Mouse (Mus musculus): ENCODE data around the gene Ndufs6. TPM values are rescaled to one million over a fixed set of nuclear protein-coding genes. Genes with fewer than 3 reads are reported as not detected.

Ndufs6 gene
- total and polyA plus RNA-seq, 2 experiments from 2014 or later: 117 to 423 TPM

DNA sequence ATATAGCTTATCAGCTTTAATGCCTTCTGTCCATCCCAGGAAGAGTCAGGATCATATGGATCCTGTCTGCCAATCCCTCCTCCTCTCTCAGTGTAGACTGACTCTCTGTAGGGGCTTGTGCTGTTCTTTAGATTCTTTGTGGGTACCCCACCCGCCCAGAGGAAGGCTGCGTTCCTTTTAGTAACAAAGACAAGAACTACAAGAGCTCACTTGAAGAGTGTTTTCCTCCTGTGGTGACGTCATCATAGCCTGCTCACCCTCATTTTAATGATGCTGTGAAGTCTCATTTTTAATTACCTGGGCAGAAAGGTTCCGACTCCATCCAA, 22.3 kb downstream of the Ndufs6 start:
- no peak overlapping the region for H3K9ac ChIP-seq
- H3K36me3 ChIP-seq (ENCODE audit: insufficient read depth): no peaks in the 10 kb centered on the region
- no peak for TF ChIP-seq CTCF (IDR thresholded peaks at IDR 0.05; ENCODE audit: low read depth)
- H3K4me1 ChIP-seq (ENCODE audit: insufficient read depth): no peaks in the 10 kb centered on the region
- H3K27me3 ChIP-seq (ENCODE audit: insufficient read depth, low read length): no peaks in the 10 kb centered on the region
- no peaks in the 10 kb centered on the region for H3K9me3 ChIP-seq (ENCODE audit: low read length)
- ATAC-seq (0 out of 2 replicates have a peak, but pooled peaks have one; percentile 30), DNase-seq (no peak)
- no peak overlapping the region for H3K4me2 ChIP-seq (ENCODE audit: low read depth)
- WGBS: 24% methylated on average over 4 of the region's 4 CpGs
- H3K27ac ChIP-seq (ENCODE audit: low read depth, low read length): no peak overlapping the region
- no peak overlapping the region for H3K4me3 ChIP-seq (ENCODE audit: low read depth, low read length)

DNA sequence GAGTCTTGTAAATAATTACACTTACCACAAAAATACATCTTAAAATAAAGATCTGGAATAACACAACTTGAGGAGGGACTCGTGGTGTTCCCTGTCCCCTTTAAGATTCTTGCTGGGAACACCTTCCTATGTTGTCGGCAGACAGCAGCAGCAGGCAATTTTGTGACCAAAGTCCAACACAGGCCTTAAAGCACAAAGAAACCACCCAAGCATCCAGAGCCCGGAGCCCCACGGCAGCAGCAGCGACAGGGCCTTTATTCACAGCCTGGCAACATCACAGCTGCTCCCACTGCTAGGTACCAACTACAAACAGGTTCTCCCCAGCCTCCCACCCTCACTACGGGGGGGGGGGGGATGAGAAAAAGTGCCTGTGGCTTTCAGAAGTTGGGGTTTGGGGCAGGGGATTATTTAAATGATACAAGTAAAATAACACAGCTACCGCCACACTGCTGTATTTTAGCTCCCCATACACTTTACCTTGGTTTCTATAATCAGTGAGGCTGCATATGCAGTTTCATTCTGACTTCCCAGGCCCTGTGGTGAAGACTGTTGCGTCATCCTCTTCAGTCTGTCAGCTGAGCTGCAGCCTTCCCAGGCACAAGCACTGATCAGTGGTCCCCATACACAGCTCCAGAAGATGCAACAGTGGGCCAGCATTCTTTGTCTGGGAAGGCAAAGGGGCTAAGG, 22.8 kb downstream of the Ndufs6 start:
- no peak overlapping the region for H3K27ac ChIP-seq (ENCODE audit: low read depth, low read length)
- H3K9ac ChIP-seq: no peak overlapping the region
- 18% methylated on average over 8 of the region's 8 CpGs for WGBS
- no peak overlapping the region for H3K4me3 ChIP-seq (ENCODE audit: low read depth, low read length)
- TF ChIP-seq CTCF (IDR thresholded peaks at IDR 0.05; ENCODE audit: low read depth): no peak
- no peak overlapping the region for H3K4me2 ChIP-seq (ENCODE audit: low read depth)
- H3K36me3 ChIP-seq (ENCODE audit: insufficient read depth): no peaks in the 10 kb centered on the region
- H3K4me1 ChIP-seq (ENCODE audit: insufficient read depth): no peaks in the 10 kb centered on the region
- H3K27me3 ChIP-seq (ENCODE audit: insufficient read depth, low read length): no peaks in the 10 kb centered on the region
- no peaks in the 10 kb centered on the region for H3K9me3 ChIP-seq (ENCODE audit: low read length)
- DNase-seq (no peak), ATAC-seq (0 out of 2 replicates have a peak, but pooled peaks have one; percentile 53)

DNA sequence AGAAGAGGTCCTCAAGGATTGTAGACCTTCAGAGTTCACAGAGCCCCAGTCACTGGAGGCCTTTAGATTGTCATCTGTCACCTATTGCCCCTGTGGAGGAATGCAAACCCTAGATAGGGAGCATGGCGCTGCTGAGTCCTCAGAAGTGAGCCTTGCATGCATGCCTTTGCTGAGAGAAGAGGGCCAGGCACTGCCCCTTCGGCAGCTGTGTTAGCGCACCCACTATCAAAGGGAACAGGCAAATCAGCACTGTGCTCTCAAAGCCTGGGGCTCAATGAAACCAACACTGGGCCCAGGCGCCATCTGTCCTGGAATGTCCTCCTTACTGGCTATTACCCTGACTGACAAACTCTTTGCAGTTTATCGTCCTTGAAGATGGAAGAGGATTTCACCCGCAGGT, 23.6 kb downstream of the Ndufs6 start:
- H3K9me3 ChIP-seq (ENCODE audit: low read length): no peaks in the 10 kb centered on the region
- no peaks in the 10 kb centered on the region for H3K36me3 ChIP-seq (ENCODE audit: insufficient read depth)
- 58% methylated on average over 6 of the region's 6 CpGs for WGBS
- ATAC-seq (no peak), DNase-seq (no peak)
- no peak overlapping the region for H3K4me3 ChIP-seq (ENCODE audit: low read depth, low read length)
- H3K4me2 ChIP-seq (ENCODE audit: low read depth): no peak overlapping the region
- no peak overlapping the region for H3K9ac ChIP-seq
- no peak for TF ChIP-seq CTCF (IDR thresholded peaks at IDR 0.05; ENCODE audit: low read depth)
- H3K27me3 ChIP-seq (ENCODE audit: insufficient read depth, low read length): no peaks in the 10 kb centered on the region
- H3K27ac ChIP-seq (ENCODE audit: low read depth, low read length): no peak overlapping the region
- no peaks in the 10 kb centered on the region for H3K4me1 ChIP-seq (ENCODE audit: insufficient read depth)

DNA sequence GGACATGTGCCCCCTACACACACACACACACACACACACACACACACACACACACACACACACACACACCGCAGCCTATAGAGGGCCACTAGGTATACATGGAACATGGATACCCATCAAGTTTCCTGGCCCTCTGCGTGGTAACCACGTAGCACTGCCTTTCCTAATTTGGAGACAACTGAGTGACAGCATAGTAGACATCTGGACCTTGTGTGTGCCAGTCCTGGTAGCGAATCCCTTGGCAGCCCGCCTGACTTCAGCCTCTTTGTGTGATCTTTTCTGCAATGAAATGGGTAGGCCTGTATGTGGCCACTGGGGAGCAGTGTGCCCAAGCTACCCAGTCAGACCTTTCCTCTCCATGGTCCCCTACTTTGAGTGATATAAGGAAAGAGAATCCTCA, 29.0 kb downstream of the Ndufs6 start:
- Histone ChIP-seq H3K4me1 (ENCODE audit: insufficient read depth) (no peaks in the 10 kb centered on the region), H3K27me3 (ENCODE audit: insufficient read depth, low read length) (no peaks in the 10 kb centered on the region), H3K36me3 (ENCODE audit: insufficient read depth) (no peaks in the 10 kb centered on the region), H3K4me2 (ENCODE audit: low read depth) (no peak overlapping the region), H3K9me3 (ENCODE audit: low read length) (no peaks in the 10 kb centered on the region), H3K4me3 (ENCODE audit: low read depth, low read length) (no peak overlapping the region), H3K27ac (ENCODE audit: low read depth, low read length) (no peak overlapping the region), H3K9ac (no peak overlapping the region)
- DNase-seq: no peak
- no peak for TF ChIP-seq CTCF (IDR thresholded peaks at IDR 0.05; ENCODE audit: low read depth)
- ATAC-seq: no peak
- WGBS: 70% methylated on average over 5 of the region's 5 CpGs

DNA sequence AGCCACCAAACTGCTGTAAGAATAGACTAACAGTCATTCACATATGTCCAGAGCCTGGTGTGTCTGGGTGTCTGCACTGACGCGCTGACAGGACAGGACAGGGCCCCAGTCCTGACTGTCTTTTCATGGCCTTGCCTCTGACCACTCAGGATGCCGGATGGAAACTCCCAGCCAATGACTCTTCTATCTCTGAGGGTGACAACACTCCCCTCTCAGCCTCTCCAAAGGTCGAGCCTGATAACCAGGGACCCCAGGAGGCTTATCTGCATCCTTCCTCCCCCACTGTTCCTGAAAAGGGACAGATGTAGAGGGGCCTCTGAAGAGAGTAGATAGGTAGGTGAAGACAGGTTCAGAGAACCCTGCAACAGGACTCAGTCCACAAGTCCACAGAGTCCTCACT, 29.6 kb downstream of the Ndufs6 start:
- 70% methylated on average over 4 of the region's 4 CpGs for WGBS
- no peak overlapping the region for H3K9ac ChIP-seq
- H3K27ac ChIP-seq (ENCODE audit: low read depth, low read length): no peak overlapping the region

DNA sequence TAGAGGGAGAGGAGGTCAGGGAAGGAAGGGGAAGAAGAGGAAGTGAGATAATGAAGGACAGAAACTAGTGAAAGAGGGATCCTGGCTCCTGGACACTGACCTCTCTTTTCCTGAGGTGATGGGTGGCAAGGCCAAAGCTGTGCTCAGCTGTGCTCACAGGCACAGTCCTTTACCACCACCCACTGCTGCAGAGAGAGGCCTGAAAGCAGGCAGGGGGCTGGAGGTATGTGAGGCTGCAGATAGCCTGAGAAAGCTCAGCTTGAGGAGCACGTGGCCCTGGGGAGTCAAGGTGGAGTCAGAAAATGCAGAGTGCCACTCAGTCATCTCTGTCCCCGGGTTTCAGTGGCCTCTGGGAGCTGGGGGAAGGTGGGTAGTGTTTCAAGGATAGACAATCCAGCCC, 37.2 kb downstream of the Ndufs6 start:
- H3K27me3 ChIP-seq (ENCODE audit: insufficient read depth, low read length): no peaks in the 10 kb centered on the region
- no peak for DNase-seq

More for the DNA sequence above, 29.6 kb downstream of the Ndufs6 start:
- Histone ChIP-seq H3K4me3 (ENCODE audit: low read depth, low read length) (no peak overlapping the region), H3K27me3 (ENCODE audit: insufficient read depth, low read length) (no peaks in the 10 kb centered on the region), H3K36me3 (ENCODE audit: insufficient read depth) (no peaks in the 10 kb centered on the region), H3K9me3 (ENCODE audit: low read length) (no peaks in the 10 kb centered on the region), H3K4me2 (ENCODE audit: low read depth) (no peak overlapping the region), H3K4me1 (ENCODE audit: insufficient read depth) (no peaks in the 10 kb centered on the region)
- ATAC-seq: no peak
- no peak for TF ChIP-seq CTCF (IDR thresholded peaks at IDR 0.05; ENCODE audit: low read depth)
- no peak for DNase-seq

DNA sequence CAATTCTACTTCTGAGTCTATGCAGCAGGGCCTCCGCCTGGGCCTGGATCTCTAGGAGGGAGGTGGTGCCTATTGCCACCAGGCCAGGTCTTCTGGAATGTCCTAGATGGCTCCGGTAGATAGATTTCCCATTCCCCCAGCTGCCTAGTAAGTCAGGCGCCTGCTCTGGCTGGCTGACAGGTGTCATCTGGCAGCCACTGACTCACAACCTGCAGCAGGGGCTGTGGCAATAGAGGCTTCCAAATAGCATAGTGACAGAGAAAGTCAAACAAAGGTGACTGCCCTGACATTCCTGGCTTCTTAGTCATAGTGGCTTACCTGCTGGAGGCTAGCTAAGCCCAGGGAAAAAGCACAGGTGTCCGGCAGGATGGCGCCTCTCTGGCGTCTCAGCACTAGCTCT, 38.1 kb downstream of the Ndufs6 start:
- Histone ChIP-seq H3K9me3 (ENCODE audit: low read length) (no peaks in the 10 kb centered on the region), H3K4me3 (ENCODE audit: low read depth, low read length) (no peak overlapping the region), H3K4me2 (ENCODE audit: low read depth) (no peak overlapping the region), H3K27me3 (ENCODE audit: insufficient read depth, low read length) (no peaks in the 10 kb centered on the region), H3K4me1 (ENCODE audit: insufficient read depth) (no peaks in the 10 kb centered on the region), H3K9ac (no peak overlapping the region), H3K36me3 (ENCODE audit: insufficient read depth) (no peaks in the 10 kb centered on the region), H3K27ac (ENCODE audit: low read depth, low read length) (no peak overlapping the region)
- ATAC-seq (no peak), DNase-seq (no peak)
- no peak for TF ChIP-seq CTCF (IDR thresholded peaks at IDR 0.05; ENCODE audit: low read depth)
- 85% methylated on average over 6 of the region's 6 CpGs for WGBS

More for the DNA sequence above, 37.2 kb downstream of the Ndufs6 start:
- 33% methylated on average over 2 of the region's 2 CpGs for WGBS
- Histone ChIP-seq H3K36me3 (ENCODE audit: insufficient read depth) (no peaks in the 10 kb centered on the region), H3K4me3 (ENCODE audit: low read depth, low read length) (no peak overlapping the region), H3K4me1 (ENCODE audit: insufficient read depth) (no peaks in the 10 kb centered on the region), H3K9me3 (ENCODE audit: low read length) (no peaks in the 10 kb centered on the region), H3K9ac (no peak overlapping the region), H3K4me2 (ENCODE audit: low read depth) (no peak overlapping the region), H3K27ac (ENCODE audit: low read depth, low read length) (no peak overlapping the region)
- no peak for ATAC-seq
- no peak for TF ChIP-seq CTCF (IDR thresholded peaks at IDR 0.05; ENCODE audit: low read depth)

Data from forebrain, postnatal 0 days (tissue).